Mouse (Mus musculus): ENCODE measurements at regions not wholly inside any gene's neighbourhood (a gene's known extent, or its start where the extent isn't known, plus 50 kb on each side); places are given as distances from the start of the nearest gene placed in this dataset.
A peak's percentile ranks its signal among the peaks of the same experiment; 100 is the strongest.

- Histone ChIP-seq H3K27ac (peak overlapping the region; percentile 61; the same call in 1 of the 2 replicates), H3K4me3 (no peak overlapping the region)
- no peak for TF ChIP-seq CTCF (IDR thresholded peaks at IDR 0.05)
- DNase-seq = no peak
- intact Hi-C loops (cut with DNase I) = no loop called here
These were observed 169.9 kb downstream of the Fam43a start for GRCm38 (mm10) chr16:30769467-30769866.

- Histone ChIP-seq H3K27ac (peak overlapping the region; percentile 41), H3K4me3 (no peak overlapping the region)
- intact Hi-C loops (cut with DNase I) = no loop called here
- TF ChIP-seq CTCF (IDR thresholded peaks at IDR 0.05) = no peak
- peak; percentile 47 for DNase-seq
These were observed 173.3 kb downstream of the Fam43a start for GRCm38 (mm10) chr16:30772802-30773201.

DNA sequence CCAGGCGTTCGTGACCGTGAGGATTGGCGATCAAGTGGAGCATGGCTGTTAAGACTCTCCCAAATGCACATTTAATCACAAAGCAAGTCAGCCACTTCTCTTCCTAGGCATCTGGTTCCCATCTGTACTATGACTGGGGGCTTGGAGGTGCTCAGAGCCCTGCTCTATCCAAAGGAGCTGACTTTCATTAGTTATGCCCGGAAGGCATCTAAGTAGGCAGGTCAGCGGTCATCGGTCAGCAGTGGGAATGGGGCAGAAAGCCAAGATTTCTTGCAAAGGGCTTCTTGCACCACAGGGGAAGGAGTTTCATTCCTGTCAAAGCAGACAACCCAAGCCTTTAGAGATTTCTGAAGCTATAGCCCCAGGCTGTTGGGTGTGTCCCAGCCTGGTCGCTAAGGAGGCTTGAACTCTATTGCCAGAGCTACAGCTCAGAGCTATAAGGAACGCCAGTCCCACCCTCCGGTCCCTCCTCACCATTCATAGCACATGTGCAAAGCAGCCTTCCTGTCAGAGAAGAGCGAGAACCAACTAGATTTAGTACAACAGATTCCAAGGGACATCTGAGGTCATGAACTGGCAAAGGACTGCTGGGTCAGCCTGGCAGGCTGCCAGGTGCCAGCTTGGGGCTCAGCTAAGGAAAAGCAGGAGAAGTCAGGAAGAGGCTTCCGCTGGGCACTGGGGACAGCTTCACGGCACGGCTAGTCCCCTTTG is 175.6 kb downstream of the Fam43a start:
- intact Hi-C loops (cut with DNase I) = loop anchor here (5.0 kb wide), 1 partner anchor 178 kb away; the partner anchor contains the start of gene Fam43a
- H3K4me3 ChIP-seq = peak overlapping the region; percentile 19
- no peak for TF ChIP-seq CTCF (IDR thresholded peaks at IDR 0.05)
- peak; percentile 71 for DNase-seq
- peak overlapping the region; percentile 72 for H3K27ac ChIP-seq

DNA sequence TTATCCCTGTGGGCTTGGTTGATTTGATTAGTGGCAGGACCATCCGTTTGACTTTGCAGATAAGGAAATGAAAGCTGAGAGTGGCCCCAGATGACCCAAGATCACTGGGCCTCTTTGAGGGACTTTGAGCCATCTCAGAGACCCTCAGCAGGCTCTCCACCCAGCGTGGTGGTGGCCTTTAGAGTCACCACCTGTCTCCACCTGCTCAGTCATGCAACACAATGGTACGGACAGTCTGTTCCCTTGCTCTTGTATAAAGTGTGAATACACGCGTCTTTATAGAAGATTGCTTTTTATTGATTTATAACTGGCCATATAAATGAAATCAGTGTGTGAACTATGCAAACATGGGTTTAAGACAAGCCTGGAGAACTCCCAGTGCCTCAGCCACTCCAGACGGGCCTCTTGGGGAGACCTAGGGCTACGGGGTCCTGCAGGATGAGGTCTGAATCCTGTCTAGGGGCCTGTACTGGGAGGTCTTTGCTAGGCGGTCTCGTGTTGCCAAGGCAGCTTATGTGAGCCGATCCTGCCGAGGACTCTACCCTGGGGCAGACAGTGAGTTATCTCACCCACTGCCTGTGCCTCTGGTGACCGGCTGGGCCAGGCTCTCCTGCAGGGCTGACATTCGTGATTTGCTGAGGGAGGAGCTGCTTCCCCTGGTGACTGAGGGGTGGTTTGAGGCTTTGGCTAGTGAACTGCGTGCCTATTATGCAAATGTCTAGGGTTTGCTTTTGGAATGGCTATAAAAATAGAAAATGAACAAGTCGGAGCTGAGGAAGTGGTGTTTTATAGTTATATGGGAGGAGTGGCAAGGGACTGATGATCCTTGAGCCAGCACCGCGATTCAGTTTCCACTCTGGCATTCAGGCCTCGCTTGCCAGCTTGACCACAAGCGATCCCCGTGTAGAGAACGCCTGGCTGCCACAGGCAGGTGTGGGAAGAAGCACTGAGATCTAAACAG is 176.5 kb downstream of the Fam43a start:
- intact Hi-C loops (cut with DNase I) = loop anchor here (5.0 kb wide), 1 partner anchor 179 kb away; the partner anchor contains the start of gene Fam43a
- TF ChIP-seq CTCF (IDR thresholded peaks at IDR 0.05) = no peak
- peak overlapping the region; percentile 19 for H3K4me3 ChIP-seq
- DNase-seq = peak; percentile 84
- peak overlapping the region; percentile 72 for H3K27ac ChIP-seq

DNA sequence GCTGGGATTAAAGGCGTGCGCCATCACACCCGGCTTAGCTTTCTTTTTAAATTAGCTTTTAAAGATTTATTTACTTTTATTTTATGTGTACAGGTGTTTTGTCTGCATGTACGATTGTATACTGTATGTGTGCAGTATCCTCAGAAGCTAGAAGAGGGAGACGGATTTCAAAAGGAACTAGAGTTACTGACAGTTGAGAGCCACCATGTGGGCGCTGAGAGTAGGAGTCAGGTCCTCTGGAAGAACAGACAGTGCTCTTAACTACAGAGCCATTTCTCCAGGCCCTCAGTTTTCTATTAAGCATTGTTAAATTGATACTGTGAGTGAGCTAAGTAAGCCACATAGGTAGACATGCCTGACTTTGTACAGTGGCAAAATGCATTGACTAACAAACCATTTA is 177.9 kb downstream of the Fam43a start:
- intact Hi-C loops (cut with DNase I) = loop anchor here (5.0 kb wide), 1 partner anchor 180 kb away; the partner anchor contains the start of gene Fam43a
- TF ChIP-seq CTCF (IDR thresholded peaks at IDR 0.05) = peak; percentile 21; the same call in 1 of the 2 replicates
- H3K4me3 ChIP-seq = no peak overlapping the region
- DNase-seq = no peak
- H3K27ac ChIP-seq = no peak overlapping the region

GRCm38 (mm10) chr16:30778078-30778477 is 178.6 kb downstream of the Fam43a start:
- intact Hi-C loops (cut with DNase I) = loop anchor here (5.0 kb wide), 1 partner anchor 181 kb away; the partner anchor contains the start of gene Fam43a
- no peak overlapping the region for H3K27ac ChIP-seq
- no peak for DNase-seq
- H3K4me3 ChIP-seq = no peak overlapping the region
- no peak for TF ChIP-seq CTCF (IDR thresholded peaks at IDR 0.05)

- intact Hi-C loops (cut with DNase I) = loop anchor here (5.0 kb wide), 1 partner anchor 182 kb away; the partner anchor contains the start of gene Fam43a
- no peak for TF ChIP-seq CTCF (IDR thresholded peaks at IDR 0.05)
- no peak for DNase-seq
- Histone ChIP-seq H3K27ac (no peak overlapping the region), H3K4me3 (no peak overlapping the region)
These were observed 179.4 kb downstream of the Fam43a start for GRCm38 (mm10) chr16:30778945-30779344.

DNA sequence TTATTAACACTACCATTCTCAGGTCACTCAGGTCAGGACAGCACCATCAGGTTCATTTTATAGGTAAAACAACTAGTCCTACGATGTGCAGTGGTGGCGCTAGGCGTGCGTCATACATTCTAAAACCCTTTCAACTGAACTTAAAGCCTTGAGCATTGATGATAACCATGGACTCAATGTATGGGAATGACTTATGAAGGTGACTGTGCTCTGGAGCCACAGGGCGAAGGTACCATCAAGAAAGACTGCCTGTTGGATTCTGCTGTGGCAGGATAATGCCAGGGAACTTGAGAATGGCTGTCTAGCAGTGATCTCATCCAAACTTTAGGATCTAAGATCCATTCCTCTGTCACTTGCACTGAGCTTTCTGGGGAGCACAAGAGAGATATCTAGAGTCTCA is 184.7 kb downstream of the Fam43a start:
- Histone ChIP-seq H3K27ac (no peak overlapping the region), H3K4me3 (no peak overlapping the region)
- DNase-seq = no peak
- intact Hi-C loops (cut with DNase I) = no loop called here
- TF ChIP-seq CTCF (IDR thresholded peaks at IDR 0.05) = no peak

- DNase-seq = no peak
- TF ChIP-seq CTCF (IDR thresholded peaks at IDR 0.05) = no peak
- intact Hi-C loops (cut with DNase I) = no loop called here
- Histone ChIP-seq H3K4me3 (no peak overlapping the region), H3K27ac (no peak overlapping the region)
These were observed 185.4 kb downstream of the Fam43a start for GRCm38 (mm10) chr16:30784949-30785348.

DNA sequence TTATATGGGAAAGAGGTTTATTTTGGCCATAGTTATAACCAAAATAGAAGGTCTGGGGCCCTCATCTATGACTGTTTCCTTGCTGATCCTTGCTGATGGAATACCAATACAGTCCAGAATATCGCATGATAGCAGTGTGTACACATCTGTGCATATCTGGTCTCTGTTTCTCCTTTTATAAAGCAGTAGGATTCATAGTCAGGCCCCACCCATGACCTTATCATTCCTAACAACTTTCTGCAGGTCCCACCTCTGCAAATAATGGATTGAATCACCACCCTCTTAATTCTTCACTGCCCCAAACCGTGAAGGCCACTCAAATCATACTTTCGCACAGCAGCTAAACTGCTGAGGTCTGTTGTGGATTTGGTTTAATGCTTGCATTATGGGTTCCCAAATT is 186.5 kb downstream of the Fam43a start:
- intact Hi-C loops (cut with DNase I) = no loop called here
- DNase-seq = no peak
- TF ChIP-seq CTCF (IDR thresholded peaks at IDR 0.05) = no peak

DNA sequence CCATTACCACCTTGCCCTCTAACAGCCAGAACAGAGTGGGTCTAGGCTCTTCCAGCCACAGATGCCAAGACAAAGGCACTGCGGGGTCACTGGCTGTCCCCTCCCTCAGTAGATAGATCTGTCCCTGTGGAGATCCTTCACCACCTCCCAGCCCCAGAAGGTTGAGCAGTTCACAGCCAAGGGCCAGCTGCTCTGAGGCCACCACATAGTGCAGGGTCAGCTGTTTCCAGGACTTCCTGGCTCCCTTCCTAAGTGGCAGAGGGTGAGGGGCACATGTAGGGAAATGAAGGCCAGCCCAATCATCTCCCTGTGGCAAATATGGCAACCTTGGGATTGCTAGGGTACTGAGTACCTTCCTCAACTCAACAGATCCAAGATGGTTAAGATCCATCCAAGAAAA is 187.8 kb downstream of the Fam43a start:
- intact Hi-C loops (cut with DNase I) = no loop called here
- DNase-seq = no peak
- H3K4me3 ChIP-seq = no peak overlapping the region
- TF ChIP-seq CTCF (IDR thresholded peaks at IDR 0.05) = no peak
- H3K27ac ChIP-seq = peak overlapping the region; percentile 53

More for the DNA sequence above, 186.5 kb downstream of the Fam43a start:
- H3K27ac ChIP-seq = no peak overlapping the region
- no peak overlapping the region for H3K4me3 ChIP-seq

DNA sequence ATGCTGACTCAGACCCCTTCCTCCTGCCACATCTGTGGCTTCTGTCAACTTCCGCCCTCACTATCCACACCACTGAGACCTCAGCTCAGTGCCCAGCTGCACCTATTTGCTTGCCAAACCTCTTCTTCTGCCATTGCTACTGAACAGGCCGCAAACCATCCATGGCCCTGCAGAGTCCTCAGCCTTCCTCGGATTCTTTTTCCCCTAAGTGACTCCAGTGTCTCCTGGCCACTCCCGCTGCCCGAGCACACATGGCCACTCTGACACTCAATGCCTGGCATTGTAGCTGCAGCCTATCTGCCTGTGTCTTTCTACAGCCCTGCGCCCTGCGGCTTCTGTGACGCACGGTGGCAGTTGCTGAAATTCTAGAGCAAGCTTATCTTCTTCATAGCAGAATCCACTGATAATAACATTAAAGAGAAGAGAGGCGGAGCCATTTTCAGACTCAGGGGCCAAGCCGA is 188.8 kb downstream of the Fam43a start:
- intact Hi-C loops (cut with DNase I) = no loop called here
- no peak for TF ChIP-seq CTCF (IDR thresholded peaks at IDR 0.05)
- DNase-seq = no peak
- H3K27ac ChIP-seq = peak overlapping the region; percentile 61
- H3K4me3 ChIP-seq = no peak overlapping the region
